Mouse (Mus musculus): ENCODE measurements around the gene Tmem245. TPM values are rescaled to one million over a fixed set of nuclear protein-coding genes. Genes with fewer than 3 reads are reported as not detected.

Tmem245 gene
- total RNA-seq, 1 experiment from 2014 or later, result 7.8 TPM

- ATAC-seq (replicated peaks; ENCODE audit: insufficient number of reproducible peaks, low FRiP score, low TSS enrichment, poor library complexity, severe bottlenecking), result no peak
Observed at GRCm38 (mm10) chr4:56840297-56840696, 106.9 kb downstream of the Tmem245 start.

- ATAC-seq (replicated peaks; ENCODE audit: insufficient number of reproducible peaks, low FRiP score, low TSS enrichment, poor library complexity, severe bottlenecking), result no peak
Observed at GRCm38 (mm10) chr4:56837661-56838060, 109.6 kb downstream of the Tmem245 start.

- no peak for ATAC-seq (replicated peaks; ENCODE audit: insufficient number of reproducible peaks, low FRiP score, low TSS enrichment, poor library complexity, severe bottlenecking)
Observed at GRCm38 (mm10) chr4:56831998-56832397, 115.2 kb downstream of the Tmem245 start.

- no peak for ATAC-seq (replicated peaks; ENCODE audit: insufficient number of reproducible peaks, low FRiP score, low TSS enrichment, poor library complexity, severe bottlenecking)
Observed at GRCm38 (mm10) chr4:56831013-56831609, 116.1 kb downstream of the Tmem245 start.

- ATAC-seq (replicated peaks; ENCODE audit: insufficient number of reproducible peaks, low FRiP score, low TSS enrichment, poor library complexity, severe bottlenecking), result no peak
Observed at GRCm38 (mm10) chr4:56829511-56829921, 117.7 kb downstream of the Tmem245 start.

- no peak for ATAC-seq (replicated peaks; ENCODE audit: insufficient number of reproducible peaks, low FRiP score, low TSS enrichment, poor library complexity, severe bottlenecking)
Observed at GRCm38 (mm10) chr4:56828932-56829331, 118.3 kb downstream of the Tmem245 start.

GRCm38 (mm10) chr4:56824231-56824630 is 123.0 kb downstream of the Tmem245 start:
- ATAC-seq (replicated peaks; ENCODE audit: insufficient number of reproducible peaks, low FRiP score, low TSS enrichment, poor library complexity, severe bottlenecking), result no peak

- ATAC-seq (replicated peaks; ENCODE audit: insufficient number of reproducible peaks, low FRiP score, low TSS enrichment, poor library complexity, severe bottlenecking), result no peak
Observed at GRCm38 (mm10) chr4:56820017-56820550, 127.2 kb downstream of the Tmem245 start.

Other genes starting within 250 kb of the Tmem245 start
- gene Gm26657, start 207.4 kb downstream of the Tmem245 start, total RNA-seq (2017), result not detected in 3 replicates
- gene Actl7b, start 206.0 kb downstream of the Tmem245 start, total RNA-seq (2017), result 1.2 TPM in 1 of 3 replicates, not detected in the others
- gene Actl7a, start 204.0 kb downstream of the Tmem245 start, total RNA-seq (2017), result 0.64 TPM in 1 of 3 replicates, not detected in the others
- 10.8 to 28.7 TPM (median 20.7 TPM) in 3 replicates for gene Elp1, start 145.1 kb downstream of the Tmem245 start, total RNA-seq (2017)
- gene Fam206a, start 145.1 kb downstream of the Tmem245 start, total RNA-seq (2017), result 1.6 to 7.7 TPM (median 6.3 TPM) in 3 replicates
- gene Ctnnal1, start 82.2 kb downstream of the Tmem245 start, total RNA-seq (2017), result 0.19 to 2.6 TPM (median 0.21 TPM) in 3 replicates
- 0.32 TPM in 1 of 3 replicates, not detected in the others for gene Frrs1l, start 43.0 kb upstream of the Tmem245 start, total RNA-seq (2017)
- 0.58 TPM in 1 of 3 replicates, not detected in the others for gene Epb41l4b, start 196.0 kb upstream of the Tmem245 start, total RNA-seq (2017)

Measured in monocyte, adult 5-6 weeks (primary cell).